Mouse (Mus musculus): ENCODE results near the gene Rbm34.

Gene Rbm34

GRCm38 (mm10) chr8:126962871-126963270, 8.0 kb downstream of the Rbm34 start:
- DNase-seq (ENCODE audit: low read depth, low spot score) = no peak

DNA sequence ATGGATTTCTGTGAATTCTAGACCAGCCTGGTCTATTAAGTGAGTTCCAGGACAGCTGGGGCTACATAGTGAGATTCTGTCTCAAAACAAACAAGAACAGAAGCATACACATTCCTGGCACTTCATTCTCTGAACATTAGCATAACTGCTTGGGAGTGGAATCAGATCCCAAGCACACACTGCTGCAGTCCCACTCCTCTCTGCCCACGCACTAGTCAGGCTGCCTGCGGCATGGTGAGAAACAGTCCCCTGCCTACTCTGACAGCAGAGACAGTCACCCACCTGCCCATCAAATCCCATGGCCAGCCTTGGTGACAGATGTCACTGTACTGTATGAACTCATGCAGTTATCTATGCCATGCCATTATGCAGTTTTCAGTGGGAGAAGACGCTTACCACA, 9.4 kb downstream of the Rbm34 start:
- no peak for DNase-seq (ENCODE audit: low read depth, low spot score)

DNA sequence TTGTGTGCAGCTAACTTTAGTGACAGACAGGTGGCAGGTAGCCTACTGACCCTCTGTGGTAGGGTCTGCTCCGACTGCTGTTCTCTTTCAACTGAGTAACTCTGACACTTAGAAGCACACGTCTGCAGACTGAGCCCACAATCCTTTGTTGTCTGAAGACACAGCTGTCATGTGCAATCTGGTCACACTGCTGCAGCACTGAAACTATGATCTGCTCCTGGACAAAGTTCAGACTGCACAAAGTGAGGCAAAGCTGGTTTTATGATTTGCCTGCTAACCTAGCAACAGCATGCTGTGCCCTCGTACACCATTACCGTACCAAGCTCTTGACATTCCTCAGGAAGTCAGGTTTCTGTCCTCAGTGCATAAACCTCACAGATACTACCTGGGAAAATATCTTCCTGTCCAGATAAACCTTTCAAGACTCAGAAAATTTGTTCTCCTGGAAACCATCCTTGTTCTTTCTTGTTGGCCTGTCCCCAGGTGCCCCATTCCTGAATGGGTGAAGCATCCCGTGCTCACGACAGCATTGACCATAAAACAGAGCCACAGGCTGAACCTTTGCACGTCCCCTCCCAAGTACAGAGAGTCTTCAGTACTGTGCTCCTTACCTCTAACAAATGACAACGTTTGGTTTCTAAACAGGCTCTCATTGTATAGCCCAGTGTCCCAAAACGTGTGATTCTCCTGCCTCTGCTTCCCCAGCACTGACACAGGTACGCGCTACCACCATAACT, 18.8 kb downstream of the Rbm34 start:
- no peak for DNase-seq (ENCODE audit: low read depth, low spot score)

DNA sequence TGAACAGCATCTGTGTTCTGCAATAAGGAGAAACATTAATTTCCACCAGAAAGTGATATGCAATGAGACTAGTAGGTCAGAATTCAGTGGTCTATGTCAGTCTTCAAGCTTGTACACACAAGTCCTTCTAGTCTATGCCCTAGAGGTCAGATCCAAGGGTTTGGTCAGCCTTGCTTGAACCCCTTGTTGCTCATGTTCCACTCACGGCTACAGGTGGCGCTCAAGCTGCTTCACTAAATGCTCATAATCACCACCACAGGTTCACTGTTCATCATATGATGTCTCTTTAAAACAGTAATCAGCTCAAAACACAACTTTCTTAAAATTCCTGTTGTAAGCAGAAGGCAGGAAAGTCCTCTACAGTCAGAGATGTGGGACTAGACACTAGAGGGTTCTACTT, 21.3 kb downstream of the Rbm34 start:
- no peak for DNase-seq (ENCODE audit: low read depth, low spot score)

GRCm38 (mm10) chr8:126946444-126946843, 24.4 kb downstream of the Rbm34 start:
- DNase-seq (ENCODE audit: low read depth, low spot score) = no peak

GRCm38 (mm10) chr8:126945730-126946163, 25.1 kb downstream of the Rbm34 start, which contains the start of gene Tomm20:
Tomm20 (minus strand) TSS chr8:126945844.
- DNase-seq (ENCODE audit: low read depth, low spot score) = peak; percentile 95

DNA sequence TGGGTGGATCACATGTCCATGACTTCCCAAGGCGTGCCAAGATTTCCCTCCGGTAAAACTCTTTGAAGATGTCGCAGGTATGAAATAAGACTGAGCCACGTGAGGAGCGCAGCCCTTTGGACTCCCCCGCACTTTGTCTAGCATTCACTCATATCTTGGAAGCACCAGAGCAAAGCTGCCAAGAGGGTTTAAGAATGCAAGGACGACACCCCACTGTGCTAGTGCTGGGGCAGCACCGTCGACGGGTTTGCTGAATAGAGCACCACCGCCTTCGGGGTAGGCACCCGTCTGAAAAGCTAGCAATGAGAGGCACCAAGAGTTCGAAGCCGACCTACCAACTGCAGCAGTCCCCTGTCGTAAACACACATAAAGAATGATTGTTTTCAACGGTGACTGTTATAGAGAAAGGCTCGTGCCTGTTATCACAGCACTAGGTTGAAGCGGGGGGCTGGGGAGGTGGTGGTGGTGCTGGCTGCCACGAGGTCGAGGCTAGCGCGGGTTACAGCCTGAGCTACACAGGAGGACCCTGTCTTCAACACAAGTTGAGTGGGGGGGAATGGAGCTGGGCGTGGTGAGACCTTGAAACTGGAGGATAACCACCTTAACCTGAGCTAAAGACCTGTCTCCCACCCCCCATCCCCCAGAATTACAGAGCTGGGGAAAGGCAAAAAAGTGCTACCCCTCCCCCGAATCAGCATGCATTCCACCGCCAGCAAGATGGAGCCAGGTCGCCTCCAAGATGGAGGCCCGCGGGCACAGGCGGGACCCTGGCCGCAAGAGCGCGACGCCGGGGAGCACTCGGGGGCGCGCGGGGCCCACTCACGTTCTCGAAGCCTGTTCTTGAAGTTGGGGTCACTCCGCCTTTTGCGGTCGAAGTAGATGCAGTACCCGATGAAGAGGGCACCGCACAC, 25.8 kb downstream of the Rbm34 start:
- DNase-seq (ENCODE audit: low read depth, low spot score) = peak; percentile 77

DNA sequence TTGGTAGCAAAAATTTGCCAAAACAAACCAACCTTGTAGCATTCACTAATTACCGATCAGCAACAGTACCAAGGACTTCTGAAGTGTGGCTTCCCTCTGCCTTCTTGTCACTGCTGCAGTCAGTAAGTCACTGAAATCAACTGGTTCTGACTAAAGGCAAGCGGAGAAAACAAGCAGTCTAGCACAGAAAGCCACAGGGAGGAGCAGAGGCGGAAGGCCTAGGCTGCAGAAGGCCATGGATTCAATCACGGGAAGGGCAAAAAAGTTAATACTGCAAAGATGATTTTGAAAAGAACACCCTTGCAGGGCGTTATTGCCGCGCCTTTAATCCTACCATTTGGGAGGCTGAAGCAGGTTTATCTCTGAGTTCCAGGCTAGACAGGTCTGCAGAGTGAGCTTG, 27.3 kb downstream of the Rbm34 start:
- DNase-seq (ENCODE audit: low read depth, low spot score) = peak; percentile 16

DNA sequence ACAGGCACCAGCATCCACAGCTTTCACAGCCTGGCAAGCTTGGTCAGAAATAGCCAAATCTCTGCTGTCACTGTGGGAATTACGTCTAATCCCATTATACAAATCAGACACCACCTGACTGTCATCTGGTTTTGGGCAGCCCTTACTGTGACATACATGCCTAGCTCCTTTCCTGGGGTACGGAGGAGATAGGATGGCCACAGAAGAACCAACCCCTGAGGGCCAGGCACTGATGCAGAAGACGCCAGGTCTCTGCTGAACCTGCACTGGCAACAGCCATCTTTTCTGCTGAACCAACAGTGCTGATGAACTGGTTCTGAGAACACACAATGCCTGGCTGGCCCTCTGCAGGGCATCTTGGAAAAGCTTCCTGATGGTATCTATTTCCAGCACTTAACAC, 33.5 kb downstream of the Rbm34 start:
- DNase-seq (ENCODE audit: low read depth, low spot score) = no peak

DNA sequence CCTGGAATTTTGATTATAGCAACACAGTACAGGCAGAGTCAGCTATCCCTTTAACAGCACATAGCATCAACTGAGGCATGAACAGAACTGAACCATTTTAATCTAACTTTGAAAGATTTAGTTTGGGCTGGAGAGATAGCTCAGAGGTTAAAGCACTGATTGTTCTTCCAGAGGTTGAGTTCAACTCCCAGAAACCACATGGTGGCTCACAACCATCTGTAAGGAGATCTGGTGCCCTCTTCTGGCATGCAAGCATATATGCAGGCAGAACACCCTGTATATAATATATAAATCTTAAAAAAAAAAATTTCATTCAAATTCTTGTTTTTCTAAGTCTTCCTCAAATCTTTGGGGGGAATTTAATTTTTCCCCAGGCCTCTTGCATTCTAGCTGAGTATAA, 34.9 kb downstream of the Rbm34 start:
- DNase-seq (ENCODE audit: low read depth, low spot score) = peak; percentile 30

DNA sequence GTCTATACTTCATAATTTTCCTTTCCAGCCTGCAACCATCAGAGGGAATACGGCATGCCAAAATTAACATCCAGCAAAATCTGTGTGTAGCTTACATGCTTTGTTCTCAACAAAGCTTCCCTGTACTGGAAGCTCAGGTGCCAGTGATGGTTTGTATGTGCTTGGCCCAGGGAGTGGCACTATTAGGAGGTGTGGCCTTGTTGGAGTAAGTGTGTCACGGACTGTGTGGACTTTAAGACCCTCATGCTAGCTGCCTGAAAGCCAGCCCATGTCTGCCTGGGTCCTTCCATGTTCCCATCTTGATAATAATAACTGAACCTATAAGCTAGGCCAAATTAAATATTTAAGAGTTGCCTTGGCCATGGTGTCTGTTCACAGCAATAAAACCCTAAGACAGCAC, 35.5 kb downstream of the Rbm34 start:
- no peak for DNase-seq (ENCODE audit: low read depth, low spot score)

DNA sequence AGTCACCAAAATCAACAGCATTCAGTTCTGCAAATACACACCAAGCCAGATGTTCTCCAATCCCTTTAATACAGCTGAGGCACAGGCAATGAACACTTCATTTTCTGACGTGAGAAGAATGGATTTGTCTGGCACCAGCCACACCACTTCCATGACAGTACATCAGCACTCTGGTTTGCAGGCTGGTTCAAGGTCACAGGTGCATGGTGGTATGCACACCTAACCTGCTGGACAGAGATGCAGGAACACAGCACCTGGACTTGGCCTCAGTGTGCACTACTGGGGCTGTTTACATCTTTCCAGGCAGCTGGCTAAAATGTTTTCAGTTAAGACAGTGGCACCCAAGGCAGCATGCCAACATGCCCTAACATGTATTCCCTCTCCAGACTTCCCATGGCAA, 38.2 kb downstream of the Rbm34 start:
- DNase-seq (ENCODE audit: low read depth, low spot score) = no peak

DNA sequence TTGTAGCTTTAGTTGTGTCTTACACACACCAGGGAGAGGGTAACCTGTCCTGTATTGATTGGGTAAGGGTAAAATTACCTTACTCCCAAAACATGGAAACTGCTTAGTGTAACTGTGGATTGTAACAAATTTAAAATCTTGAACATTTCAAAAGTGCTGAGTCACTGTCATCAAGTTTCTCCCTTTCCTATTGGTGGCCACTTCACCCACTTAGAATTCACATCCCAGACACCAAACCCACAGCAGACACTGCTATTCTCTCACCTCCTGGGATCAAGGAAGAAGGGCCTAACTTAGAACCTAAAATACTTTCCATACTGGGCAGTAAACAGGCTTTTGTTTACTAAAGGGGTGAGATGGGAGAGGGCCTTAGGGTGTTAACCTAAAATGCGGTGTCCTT, 38.6 kb downstream of the Rbm34 start:
- no peak for DNase-seq (ENCODE audit: low read depth, low spot score)

- peak; percentile 52 for DNase-seq (ENCODE audit: low read depth, low spot score)
These were observed 39.2 kb downstream of the Rbm34 start for GRCm38 (mm10) chr8:126931720-126932119.

DNA sequence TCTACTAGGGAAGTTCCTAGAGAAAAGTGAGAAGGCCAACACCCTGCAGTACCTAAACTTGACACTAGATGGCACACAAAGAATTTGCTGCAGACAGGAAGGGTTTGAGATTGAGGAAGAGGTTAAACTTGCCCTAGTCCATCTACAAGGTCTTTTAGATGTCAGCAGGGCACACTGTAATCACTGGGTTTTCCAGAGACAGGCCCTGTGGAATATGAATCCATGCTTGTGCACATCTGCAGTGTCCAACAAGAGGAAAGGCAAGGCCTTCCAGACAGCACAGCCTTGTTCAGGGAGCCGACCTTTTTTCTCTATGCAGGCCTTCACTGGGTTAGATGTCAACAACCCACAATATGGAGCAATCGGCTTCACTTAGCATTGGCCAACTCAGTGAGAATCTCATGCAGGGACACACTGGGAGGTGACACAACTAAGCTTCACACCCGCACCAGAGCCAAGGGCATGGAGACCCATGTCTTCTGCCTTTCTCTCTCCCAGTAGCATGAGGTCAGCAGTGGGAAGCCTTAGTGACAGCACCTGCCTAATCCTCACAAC, 41.2 kb downstream of the Rbm34 start:
- DNase-seq (ENCODE audit: low read depth, low spot score) = peak; percentile 65

GRCm38 (mm10) chr8:126928755-126929505, 41.9 kb downstream of the Rbm34 start:
- no peak for DNase-seq (ENCODE audit: low read depth, low spot score)

- no peak for DNase-seq (ENCODE audit: low read depth, low spot score)
These were observed 42.8 kb downstream of the Rbm34 start for GRCm38 (mm10) chr8:126928028-126928427.

GRCm38 (mm10) chr8:126927058-126927457, 43.8 kb downstream of the Rbm34 start:
- peak; percentile 29 for DNase-seq (ENCODE audit: low read depth, low spot score)

DNA sequence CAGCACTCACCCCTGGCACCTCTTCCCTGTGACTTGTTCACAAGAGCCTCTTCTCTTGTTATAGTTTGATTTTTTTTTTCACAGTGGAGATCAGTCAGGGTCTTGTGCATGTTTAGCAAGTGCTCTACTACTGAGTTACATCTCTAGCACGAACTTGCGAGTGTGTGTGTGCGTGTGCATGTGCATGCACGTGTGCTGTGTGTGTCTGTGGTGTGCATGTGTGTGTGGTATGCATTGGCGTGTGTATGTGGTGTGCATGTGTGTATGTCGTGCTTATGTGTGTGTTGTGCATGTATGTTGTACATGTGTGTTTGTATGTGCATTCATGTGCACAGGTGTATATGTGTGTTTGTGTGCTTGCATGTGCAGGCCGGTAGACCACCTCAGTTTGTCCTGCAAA, 47.9 kb downstream of the Rbm34 start:
- DNase-seq (ENCODE audit: low read depth, low spot score) = no peak

- DNase-seq (ENCODE audit: low read depth, low spot score) = no peak
These were observed 49.4 kb downstream of the Rbm34 start for GRCm38 (mm10) chr8:126921432-126921831.

- peak; percentile 80 for DNase-seq (ENCODE audit: low read depth, low spot score)
These were observed 50.0 kb downstream of the Rbm34 start for GRCm38 (mm10) chr8:126920845-126921244.

- no peak for DNase-seq (ENCODE audit: low read depth, low spot score)
These were observed 50.5 kb downstream of the Rbm34 start for GRCm38 (mm10) chr8:126920386-126920785.
